Mouse (Mus musculus): ENCODE results near the gene Fancf. TPM values are rescaled to one million over a fixed set of nuclear protein-coding genes. Genes with fewer than 3 reads are reported as not detected.

Fancf gene
- polyA plus RNA-seq, 1 experiment = 7.2 TPM

- TF ChIP-seq TCF12 (IDR thresholded peaks at IDR 0.05; ENCODE audit: insufficient read depth, poor library complexity, severe bottlenecking) (no peak), E2F4 (IDR thresholded peaks at IDR 0.05; ENCODE audit: insufficient read depth) (no peak), MYOG (IDR thresholded peaks at IDR 0.05; ENCODE audit: control insufficient read depth in 1 of 3, insufficient read depth in 1 of 3, insufficient read length in 2 of 3, low read depth in 2 of 3) (no peak), POLR2A (IDR thresholded peaks at IDR 0.05; ENCODE audit: insufficient read length, low read depth) (no peak), SRF (IDR thresholded peaks at IDR 0.05; ENCODE audit: control insufficient read depth, insufficient read length, low read depth) (no peak), MAX (IDR thresholded peaks at IDR 0.05; ENCODE audit: low read depth) (no peak), CEBPB (IDR thresholded peaks at IDR 0.05; ENCODE audit: insufficient read depth, poor library complexity, severe bottlenecking) (no peak)
- Histone ChIP-seq H3K36me3 (ENCODE audit: control insufficient read depth, insufficient read depth) (no peaks in the 10 kb centered on the region), H3ac (ENCODE audit: control insufficient read depth, insufficient read length) (no peak overlapping the region), H3K79me2 (ENCODE audit: control insufficient read depth, insufficient read depth) (no peaks in the 10 kb centered on the region), H3K27me3 (ENCODE audit: control insufficient read depth, insufficient read depth, insufficient read length) (no peaks in the 10 kb centered on the region), H3K4me2 (ENCODE audit: low read depth) (peak overlapping the region; percentile 76), H3K4me3 (no peak overlapping the region)
Observed at GRCm38 (mm10) chr7:51831917-51832316, 30.1 kb downstream of the Fancf start.

DNA sequence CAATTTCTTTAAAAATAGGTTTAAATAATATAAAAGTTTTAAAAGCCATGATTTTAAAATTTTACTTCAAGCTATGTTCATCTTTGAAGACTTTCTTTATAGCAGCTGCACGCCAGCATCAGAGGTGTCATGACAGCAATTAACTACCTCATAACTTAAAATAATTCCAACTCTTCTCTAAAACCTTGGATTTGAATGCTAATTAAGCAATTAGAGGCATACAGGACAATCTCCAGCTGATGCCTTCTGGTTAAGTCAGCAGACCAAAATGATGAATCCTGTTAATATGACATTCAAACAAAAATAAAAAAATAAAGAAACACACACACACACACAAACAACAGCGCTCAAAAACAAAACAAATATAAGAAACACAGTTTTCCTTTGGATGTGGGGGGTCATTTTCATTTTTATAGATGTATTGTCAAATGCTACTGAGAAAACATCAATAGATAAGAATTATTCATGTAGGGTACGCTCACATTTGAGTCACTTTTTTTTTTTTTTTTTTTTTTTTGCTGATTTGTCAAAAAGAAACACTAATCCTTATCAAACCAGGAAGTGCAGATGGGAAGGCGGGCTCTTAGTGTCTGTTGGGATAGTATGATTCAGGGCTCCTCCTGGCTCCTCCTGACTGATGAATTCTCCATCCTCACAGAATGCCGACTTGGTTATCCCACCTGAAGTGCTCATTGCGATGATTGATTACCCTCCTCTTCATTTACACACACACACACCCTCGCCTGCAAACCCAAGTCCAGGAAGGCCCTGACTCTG lies 38.3 kb downstream of the Fancf start:
- no peaks in the 10 kb centered on the region for H3K79me2 ChIP-seq (ENCODE audit: control insufficient read depth, insufficient read depth)
- H3K4me3 ChIP-seq = no peak overlapping the region
- no peaks in the 10 kb centered on the region for H3K36me3 ChIP-seq (ENCODE audit: control insufficient read depth, insufficient read depth)
- H3K4me2 ChIP-seq (ENCODE audit: low read depth) = no peak overlapping the region
- H3ac ChIP-seq (ENCODE audit: control insufficient read depth, insufficient read length) = no peak overlapping the region
- no peak for TF ChIP-seq TCF12 (IDR thresholded peaks at IDR 0.05; ENCODE audit: insufficient read depth, poor library complexity, severe bottlenecking)
- TF ChIP-seq TCF3 (IDR thresholded peaks at IDR 0.05; ENCODE audit: insufficient read length, low read depth) = no peak
- TF ChIP-seq CEBPB (IDR thresholded peaks at IDR 0.05; ENCODE audit: insufficient read depth, poor library complexity, severe bottlenecking) = no peak
- no peak for TF ChIP-seq MAX (IDR thresholded peaks at IDR 0.05; ENCODE audit: low read depth)
- no peak for TF ChIP-seq MYOG (IDR thresholded peaks at IDR 0.05; ENCODE audit: control insufficient read depth in 1 of 3, insufficient read depth in 1 of 3, insufficient read length in 2 of 3, low read depth in 2 of 3)
- TF ChIP-seq USF1 (IDR thresholded peaks at IDR 0.05; ENCODE audit: low read depth) = no peak
- no peak for TF ChIP-seq SRF (IDR thresholded peaks at IDR 0.05; ENCODE audit: control insufficient read depth, insufficient read length, low read depth)
- TF ChIP-seq MYOD1 (IDR thresholded peaks at IDR 0.05; ENCODE audit: control insufficient read depth in 1 of 3, insufficient read length in 2 of 3, low read depth in 2 of 3) = no peak
- TF ChIP-seq E2F4 (IDR thresholded peaks at IDR 0.05; ENCODE audit: insufficient read depth) = no peak
- TF ChIP-seq POLR2AphosphoS2 (IDR thresholded peaks at IDR 0.05; ENCODE audit: insufficient read length, low read depth) = no peak
- TF ChIP-seq REST (IDR thresholded peaks at IDR 0.05; ENCODE audit: insufficient read depth, insufficient read length) = no peak
- no peak for TF ChIP-seq POLR2A (IDR thresholded peaks at IDR 0.05; ENCODE audit: insufficient read length, low read depth)
- no peaks in the 10 kb centered on the region for H3K27me3 ChIP-seq (ENCODE audit: control insufficient read depth, insufficient read depth, insufficient read length)

DNA sequence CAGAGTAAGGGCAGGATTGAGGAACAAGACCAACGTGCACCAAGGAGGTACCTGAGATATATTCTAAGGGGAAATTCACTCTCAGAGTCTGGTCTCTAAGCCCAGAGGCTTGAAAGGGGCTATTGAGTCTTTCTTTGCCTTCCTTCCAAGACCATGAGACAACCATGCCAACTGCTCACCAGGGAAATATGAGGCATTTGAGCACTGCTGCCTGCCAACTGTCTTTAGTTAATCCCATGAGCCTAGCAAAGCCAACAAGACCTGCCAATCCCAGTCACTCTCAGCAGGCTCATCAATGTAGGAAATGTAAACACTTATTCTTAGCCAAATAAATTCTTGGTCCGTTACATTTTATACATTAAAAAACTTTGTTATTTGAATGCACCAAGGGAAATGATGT lies 40.6 kb downstream of the Fancf start:
- H3K4me2 ChIP-seq (ENCODE audit: low read depth) = no peak overlapping the region
- no peak overlapping the region for H3ac ChIP-seq (ENCODE audit: control insufficient read depth, insufficient read length)
- TF ChIP-seq POLR2AphosphoS2 (IDR thresholded peaks at IDR 0.05; ENCODE audit: insufficient read length, low read depth) (no peak), CEBPB (IDR thresholded peaks at IDR 0.05; ENCODE audit: insufficient read depth, poor library complexity, severe bottlenecking) (no peak), MYOG (IDR thresholded peaks at IDR 0.05; ENCODE audit: control insufficient read depth in 1 of 3, insufficient read depth in 1 of 3, insufficient read length in 2 of 3, low read depth in 2 of 3) (no peak), E2F4 (IDR thresholded peaks at IDR 0.05; ENCODE audit: insufficient read depth) (no peak), REST (IDR thresholded peaks at IDR 0.05; ENCODE audit: insufficient read depth, insufficient read length) (no peak), TCF3 (IDR thresholded peaks at IDR 0.05; ENCODE audit: insufficient read length, low read depth) (no peak), USF1 (IDR thresholded peaks at IDR 0.05; ENCODE audit: low read depth) (no peak), POLR2A (IDR thresholded peaks at IDR 0.05; ENCODE audit: insufficient read length, low read depth) (no peak)
- H3K27me3 ChIP-seq (ENCODE audit: control insufficient read depth, insufficient read depth, insufficient read length) = no peaks in the 10 kb centered on the region
- H3K79me2 ChIP-seq (ENCODE audit: control insufficient read depth, insufficient read depth) = no peaks in the 10 kb centered on the region
- no peak overlapping the region for H3K4me3 ChIP-seq
- no peaks in the 10 kb centered on the region for H3K36me3 ChIP-seq (ENCODE audit: control insufficient read depth, insufficient read depth)

GRCm38 (mm10) chr7:51819891-51820290 lies 42.2 kb downstream of the Fancf start:
- Histone ChIP-seq H3K79me2 (ENCODE audit: control insufficient read depth, insufficient read depth) (no peaks in the 10 kb centered on the region), H3K36me3 (ENCODE audit: control insufficient read depth, insufficient read depth) (no peaks in the 10 kb centered on the region), H3K27me3 (ENCODE audit: control insufficient read depth, insufficient read depth, insufficient read length) (no peaks in the 10 kb centered on the region), H3K4me3 (no peak overlapping the region), H3K4me2 (ENCODE audit: low read depth) (no peak overlapping the region), H3ac (ENCODE audit: control insufficient read depth, insufficient read length) (no peak overlapping the region)
- no peak for TF ChIP-seq TCF12 (IDR thresholded peaks at IDR 0.05; ENCODE audit: insufficient read depth, poor library complexity, severe bottlenecking)
- no peak for TF ChIP-seq E2F4 (IDR thresholded peaks at IDR 0.05; ENCODE audit: insufficient read depth)
- TF ChIP-seq MAX (IDR thresholded peaks at IDR 0.05; ENCODE audit: low read depth) = no peak
- no peak for TF ChIP-seq REST (IDR thresholded peaks at IDR 0.05; ENCODE audit: insufficient read depth, insufficient read length)
- TF ChIP-seq MYOG (IDR thresholded peaks at IDR 0.05; ENCODE audit: control insufficient read depth in 1 of 3, insufficient read depth in 1 of 3, insufficient read length in 2 of 3, low read depth in 2 of 3) = no peak
- no peak for TF ChIP-seq POLR2A (IDR thresholded peaks at IDR 0.05; ENCODE audit: insufficient read length, low read depth)
- TF ChIP-seq CEBPB (IDR thresholded peaks at IDR 0.05; ENCODE audit: insufficient read depth, poor library complexity, severe bottlenecking) = no peak
- no peak for TF ChIP-seq TCF3 (IDR thresholded peaks at IDR 0.05; ENCODE audit: insufficient read length, low read depth)
- TF ChIP-seq USF1 (IDR thresholded peaks at IDR 0.05; ENCODE audit: low read depth) = no peak
- TF ChIP-seq POLR2AphosphoS2 (IDR thresholded peaks at IDR 0.05; ENCODE audit: insufficient read length, low read depth) = no peak
- no peak for TF ChIP-seq MYOD1 (IDR thresholded peaks at IDR 0.05; ENCODE audit: control insufficient read depth in 1 of 3, insufficient read length in 2 of 3, low read depth in 2 of 3)
- TF ChIP-seq SRF (IDR thresholded peaks at IDR 0.05; ENCODE audit: control insufficient read depth, insufficient read length, low read depth) = no peak
